Mouse (Mus musculus): ENCODE measurements around the gene Defb13. TPM values are rescaled to one million over a fixed set of nuclear protein-coding genes. Genes with fewer than 3 reads are reported as not detected.

Defb13 gene
- total RNA-seq, 2 experiments from 2014 or later = not detected

Other genes starting within 250 kb of the Defb13 start
- gene AY761184, start 243.1 kb upstream of the Defb13 start, total RNA-seq (2014; fragmentation: Nextera tagmentation) = not detected in 2 replicates
- gene AY761184, start 243.1 kb upstream of the Defb13 start, total RNA-seq (2017) = not detected in 2 replicates
- not detected in 2 replicates for gene Defa24, start 212.3 kb upstream of the Defb13 start, total RNA-seq (2014; fragmentation: Nextera tagmentation)
- gene Defa24, start 212.3 kb upstream of the Defb13 start, total RNA-seq (2017) = not detected in 2 replicates
- gene Defb50, start 123.2 kb upstream of the Defb13 start, total RNA-seq (2014; fragmentation: Nextera tagmentation) = not detected in 2 replicates
- gene Defb50, start 123.2 kb upstream of the Defb13 start, total RNA-seq (2017) = not detected in 2 replicates
- not detected in 2 replicates for gene Defb2, start 106.8 kb upstream of the Defb13 start, total RNA-seq (2014; fragmentation: Nextera tagmentation)
- not detected in 2 replicates for gene Defb2, start 106.8 kb upstream of the Defb13 start, total RNA-seq (2017)
- gene Defb10, start 87.9 kb upstream of the Defb13 start, total RNA-seq (2014; fragmentation: Nextera tagmentation) = not detected in 2 replicates
- gene Defb10, start 87.9 kb upstream of the Defb13 start, total RNA-seq (2017) = not detected in 2 replicates
- not detected in 2 replicates for gene Defb9, start 61.3 kb upstream of the Defb13 start, total RNA-seq (2014; fragmentation: Nextera tagmentation)
- not detected in 2 replicates for gene Defb9, start 61.3 kb upstream of the Defb13 start, total RNA-seq (2017)
- not detected in 2 replicates for gene Defb11, start 40.4 kb upstream of the Defb13 start, total RNA-seq (2014; fragmentation: Nextera tagmentation)
- not detected in 2 replicates for gene Defb11, start 40.4 kb upstream of the Defb13 start, total RNA-seq (2017)
- gene Defb15, start 14.1 kb upstream of the Defb13 start, total RNA-seq (2014; fragmentation: Nextera tagmentation) = not detected in 2 replicates
- not detected in 2 replicates for gene Defb15, start 14.1 kb upstream of the Defb13 start, total RNA-seq (2017)
- gene Defb35, start 8.4 kb upstream of the Defb13 start, total RNA-seq (2014; fragmentation: Nextera tagmentation) = not detected in 2 replicates
- gene Defb35, start 8.4 kb upstream of the Defb13 start, total RNA-seq (2017) = not detected in 2 replicates
- gene Fam90a1a, start 12.0 kb downstream of the Defb13 start, total RNA-seq (2014; fragmentation: Nextera tagmentation) = not detected in 2 replicates
- gene Fam90a1a, start 12.0 kb downstream of the Defb13 start, total RNA-seq (2017) = not detected in 2 replicates
- gene Ccdc70, start 23.0 kb downstream of the Defb13 start, total RNA-seq (2014; fragmentation: Nextera tagmentation) = not detected in 2 replicates
- gene Ccdc70, start 23.0 kb downstream of the Defb13 start, total RNA-seq (2017) = not detected in 2 replicates
- gene Atp7b, start 113.5 kb downstream of the Defb13 start, total RNA-seq (2014; fragmentation: Nextera tagmentation) = 50.4 and 51.5 TPM in 2 replicates
- 14.3 and 29.1 TPM in 2 replicates for gene Atp7b, start 113.5 kb downstream of the Defb13 start, total RNA-seq (2017)
- gene Alg11, start 114.0 kb downstream of the Defb13 start, total RNA-seq (2014; fragmentation: Nextera tagmentation) = 15.7 and 19.1 TPM in 2 replicates
- gene Alg11, start 114.0 kb downstream of the Defb13 start, total RNA-seq (2017) = 19.9 and 22.9 TPM in 2 replicates
- gene Nek5, start 178.3 kb downstream of the Defb13 start, total RNA-seq (2014; fragmentation: Nextera tagmentation) = not detected in 2 replicates
- not detected in 2 replicates for gene Nek5, start 178.3 kb downstream of the Defb13 start, total RNA-seq (2017)
- gene Nek3, start 219.7 kb downstream of the Defb13 start, total RNA-seq (2014; fragmentation: Nextera tagmentation) = 0.25 and 1.9 TPM in 2 replicates
- gene Nek3, start 219.7 kb downstream of the Defb13 start, total RNA-seq (2017) = 2.0 and 5.9 TPM in 2 replicates
- 31.5 and 49.4 TPM in 2 replicates for gene Ckap2, start 239.1 kb downstream of the Defb13 start, total RNA-seq (2014; fragmentation: Nextera tagmentation)
- 48.3 and 50.1 TPM in 2 replicates for gene Ckap2, start 239.1 kb downstream of the Defb13 start, total RNA-seq (2017)
- gene Vps36, start 246.0 kb downstream of the Defb13 start, total RNA-seq (2014; fragmentation: Nextera tagmentation) = 30.9 and 31.8 TPM in 2 replicates
- 30.4 and 38.4 TPM in 2 replicates for gene Vps36, start 246.0 kb downstream of the Defb13 start, total RNA-seq (2017)

Measured in megakaryocyte-erythroid progenitor cell, adult 5-6 weeks (primary cell).